Mouse (Mus musculus) CH12.LX (cell line): Measurements from ENCODE around the gene Gm20388. TPM values are rescaled to one million over a fixed set of nuclear protein-coding genes. Genes with fewer than 3 reads are reported as not detected.
A peak's percentile ranks its signal among the peaks of the same experiment; 100 is the strongest.

ENCODE experiments used
- DNase-seq: peaks from one replicate; pipeline ENCODE4 v3.0.0-alpha.2; 2013; ENCODE audit errors: extremely low read depth
- H3K27ac ChIP-seq: 2 replicates; pipeline ENCODE4 v1.5.1; 2012; ENCODE audit warnings: low read depth, mild to moderate bottlenecking, control low read depth, moderate library complexity; ENCODE audit not compliant: insufficient read depth
- H3K27me3 ChIP-seq: replicated peaks from 2 replicates; pipeline ENCODE3; 2012; ENCODE audit warnings: inconsistent platforms
- H3K36me3 ChIP-seq, 2 experiments: replicated peaks in 1 of 2; 2 replicates each; pipeline versions ENCODE3 to v1.6.1; 2012; ENCODE audit warnings: inconsistent platforms in 1 of 2, low read length in 1 of 2, mild to moderate bottlenecking in 1 of 2, mixed read lengths in 1 of 2, moderate library complexity in 1 of 2; ENCODE audit not compliant: control insufficient read depth in 1 of 2, insufficient read depth in 1 of 2
- H3K4me1 ChIP-seq, 2 experiments: 2 replicates each; pipeline ENCODE4 v1.6.1; 2012; ENCODE audit warnings: inconsistent platforms in 1 of 2, moderate library complexity in 1 of 2; ENCODE audit not compliant: insufficient read depth in 2 of 2, control insufficient read depth in 1 of 2
- H3K4me2 ChIP-seq: 2 replicates; pipeline ENCODE4 v1.6.1; 2012; ENCODE audit warnings: low read depth, mild to moderate bottlenecking, control low read depth; ENCODE audit not compliant: poor library complexity, insufficient read depth, severe bottlenecking
- H3K4me3 ChIP-seq, 3 experiments: fragments of 150-350 bp in 1 of 3; sonication (generic) in 1 of 3; replicated peaks in 1 of 3; 2 replicates each; pipeline versions ENCODE3 to v1.5.1; 2011 to 2012; ENCODE audit warnings: low read depth in 2 of 3, low read length in 2 of 3, mild to moderate bottlenecking in 2 of 3, moderate library complexity in 2 of 3, control low read depth in 1 of 3, improper control_type of control experiment in 1 of 3, inconsistent platforms in 1 of 3, mixed read lengths in 1 of 3; ENCODE audit not compliant: poor library complexity in 1 of 3
- H3K79me2 ChIP-seq: replicated peaks from 2 replicates; pipeline ENCODE4 v1.6.1; 2012; ENCODE audit warnings: mild to moderate bottlenecking, moderate library complexity; ENCODE audit not compliant: control insufficient read depth, poor library complexity, insufficient read depth, severe bottlenecking; ENCODE audit errors: extremely low read depth
- H3K9ac ChIP-seq: 2 replicates; pipeline ENCODE4 v1.6.1; 2012; ENCODE audit warnings: low read depth, mild to moderate bottlenecking, control low read depth, moderate library complexity; ENCODE audit not compliant: insufficient read depth
- H3K9me3 ChIP-seq: replicated peaks from 2 replicates; pipeline ENCODE3; 2012; ENCODE audit warnings: low read length, inconsistent platforms, mixed read lengths
- BHLHE40 ChIP-seq: IDR thresholded peaks from 2 replicates; pipeline ENCODE4 v1.6.1; 2011; ENCODE audit warnings: mild to moderate bottlenecking, low read depth, low read length, improper control_type of control experiment
- CHD1 ChIP-seq: IDR thresholded peaks from 2 replicates; pipeline ENCODE4 v1.6.1; 2012; ENCODE audit warnings: low read depth, low read length, improper control_type of control experiment, inconsistent platforms
- CHD2 ChIP-seq: IDR thresholded peaks from 2 replicates; pipeline ENCODE4 v1.6.1; 2011; ENCODE audit warnings: low read length, improper control_type of control experiment
- CTCF ChIP-seq, 2 experiments: IDR thresholded peaks in 1 of 2; conservative IDR thresholded peaks in 1 of 2; 2 replicates each; pipeline ENCODE4 v1.5.1; 2011 to 2012; ENCODE audit warnings: low read depth in 2 of 2, low read length in 2 of 2, improper control_type of control experiment in 1 of 2, inconsistent platforms in 1 of 2, mild to moderate bottlenecking in 1 of 2, moderate library complexity in 1 of 2
- E2F4 ChIP-seq: IDR thresholded peaks from 2 replicates; pipeline ENCODE4 v1.6.1; 2011; ENCODE audit warnings: low read depth, low read length, improper control_type of control experiment; ENCODE audit not compliant: insufficient replicate concordance
- ELF1 ChIP-seq: IDR thresholded peaks from 2 replicates; pipeline ENCODE4 v1.6.1; 2014; ENCODE audit warnings: low read depth, mild to moderate bottlenecking, inconsistent platforms, low read length, improper control_type of control experiment
- EP300 ChIP-seq: IDR thresholded peaks from 2 replicates; pipeline ENCODE4 v1.6.1; 2011; ENCODE audit warnings: low read length, improper control_type of control experiment
- ETS1 ChIP-seq: conservative IDR thresholded peaks from 2 replicates; pipeline ENCODE4 v1.6.1; 2012; ENCODE audit warnings: low read depth, mild to moderate bottlenecking, inconsistent platforms, low read length, improper control_type of control experiment, moderate library complexity
- GABPA ChIP-seq: IDR thresholded peaks from 2 replicates; pipeline ENCODE4 v1.6.1; 2012; ENCODE audit warnings: low read depth, low read length, improper control_type of control experiment, inconsistent platforms; ENCODE audit not compliant: insufficient replicate concordance
- HCFC1 ChIP-seq: IDR thresholded peaks from 2 replicates; pipeline ENCODE4 v1.6.1; 2012; ENCODE audit warnings: low read depth, mild to moderate bottlenecking, inconsistent platforms, low read length, improper control_type of control experiment
- IRF4 ChIP-seq: IDR thresholded peaks from 2 replicates; pipeline ENCODE4 v1.6.1; 2014; ENCODE audit warnings: low read depth, mild to moderate bottlenecking, inconsistent platforms, low read length, improper control_type of control experiment
- JUN ChIP-seq: IDR thresholded peaks from 2 replicates; pipeline ENCODE4 v1.6.1; 2011; ENCODE audit warnings: low read depth, mild to moderate bottlenecking, low read length, improper control_type of control experiment, moderate library complexity; ENCODE audit not compliant: insufficient read depth
- JUND ChIP-seq: conservative IDR thresholded peaks from 2 replicates; pipeline ENCODE4 v1.6.1; 2011; ENCODE audit warnings: low read depth, low read length, improper control_type of control experiment
- KAT2A ChIP-seq: IDR thresholded peaks from 2 replicates; pipeline ENCODE4 v1.6.1; 2012; ENCODE audit warnings: low read length, improper control_type of control experiment, inconsistent platforms; ENCODE audit not compliant: insufficient replicate concordance
- MAFK ChIP-seq: IDR thresholded peaks from 2 replicates; pipeline ENCODE4 v1.6.1; 2011; ENCODE audit warnings: low read length, improper control_type of control experiment; ENCODE audit not compliant: insufficient replicate concordance
- MAX ChIP-seq: IDR thresholded peaks from 2 replicates; pipeline ENCODE4 v1.6.1; 2011; ENCODE audit warnings: low read length, improper control_type of control experiment
- MAZ ChIP-seq: IDR thresholded peaks from 2 replicates; pipeline ENCODE4 v1.6.1; 2012; ENCODE audit warnings: low read depth, mild to moderate bottlenecking, inconsistent platforms, low read length, improper control_type of control experiment, moderate library complexity
- MEF2A ChIP-seq: IDR thresholded peaks from 2 replicates; pipeline ENCODE4 v1.6.1; 2014; ENCODE audit warnings: low read depth, mild to moderate bottlenecking, inconsistent platforms, low read length, improper control_type of control experiment, borderline replicate concordance
- MXI1 ChIP-seq: IDR thresholded peaks from 2 replicates; pipeline ENCODE4 v1.6.1; 2011; ENCODE audit warnings: mild to moderate bottlenecking, low read depth, low read length, improper control_type of control experiment
- MYC ChIP-seq: IDR thresholded peaks from 2 replicates; pipeline ENCODE4 v1.6.1; 2011; ENCODE audit warnings: low read depth, mild to moderate bottlenecking, improper control_type of control experiment, low read length
- NELFE ChIP-seq: IDR thresholded peaks from 2 replicates; pipeline ENCODE4 v1.6.1; 2011; ENCODE audit warnings: low read depth, low read length, improper control_type of control experiment
- NRF1 ChIP-seq: IDR thresholded peaks from 2 replicates; pipeline ENCODE4 v1.6.1; 2014; ENCODE audit warnings: low read depth, mild to moderate bottlenecking, inconsistent platforms, low read length, improper control_type of control experiment, moderate library complexity
- PAX5 ChIP-seq: IDR thresholded peaks from 2 replicates; pipeline ENCODE4 v1.6.1; 2012; ENCODE audit warnings: low read length, inconsistent platforms, mixed read lengths
- POLR2A ChIP-seq: IDR thresholded peaks from 2 replicates; pipeline ENCODE4 v1.6.1; 2011; ENCODE audit warnings: low read depth, mild to moderate bottlenecking, improper control_type of control experiment, low read length
- POLR2AphosphoS2 ChIP-seq: IDR thresholded peaks from 2 replicates; pipeline ENCODE4 v1.6.1; 2011; ENCODE audit warnings: low read depth, low read length, improper control_type of control experiment
- RAD21 ChIP-seq: IDR thresholded peaks from 2 replicates; pipeline ENCODE4 v1.6.1; 2011; ENCODE audit warnings: low read depth, mild to moderate bottlenecking, low read length, improper control_type of control experiment, moderate library complexity
- RCOR1 ChIP-seq: conservative IDR thresholded peaks from 2 replicates; pipeline ENCODE4 v1.6.1; 2012; ENCODE audit warnings: low read depth, mild to moderate bottlenecking, inconsistent platforms, low read length, improper control_type of control experiment
- SIN3A ChIP-seq: IDR thresholded peaks from 2 replicates; pipeline ENCODE4 v1.6.1; 2012; ENCODE audit warnings: low read length, improper control_type of control experiment, inconsistent platforms
- SMC3 ChIP-seq: IDR thresholded peaks from 2 replicates; pipeline ENCODE4 v1.6.1; 2011; ENCODE audit warnings: low read depth, low read length, improper control_type of control experiment
- TBP ChIP-seq: conservative IDR thresholded peaks from 2 replicates; pipeline ENCODE4 v1.6.1; 2011; ENCODE audit warnings: low read depth, low read length, improper control_type of control experiment
- TCF12 ChIP-seq: IDR thresholded peaks from 2 replicates; pipeline ENCODE4 v1.6.1; 2014; ENCODE audit warnings: low read depth, mild to moderate bottlenecking, inconsistent platforms, low read length, improper control_type of control experiment
- UBTF ChIP-seq: IDR thresholded peaks from 2 replicates; pipeline ENCODE4 v1.6.1; 2012; ENCODE audit warnings: low read depth, mild to moderate bottlenecking, inconsistent platforms, low read length, improper control_type of control experiment, moderate library complexity
- USF1 ChIP-seq: IDR thresholded peaks from 2 replicates; pipeline ENCODE4 v1.6.1; 2014; ENCODE audit warnings: low read depth, mild to moderate bottlenecking, inconsistent platforms, low read length, improper control_type of control experiment
- USF2 ChIP-seq: conservative IDR thresholded peaks from 2 replicates; pipeline ENCODE4 v1.6.1; 2011; ENCODE audit warnings: low read depth, low read length, improper control_type of control experiment
- ZC3H11A ChIP-seq: IDR thresholded peaks from 2 replicates; pipeline ENCODE4 v1.6.1; 2012; ENCODE audit warnings: low read depth, mild to moderate bottlenecking, inconsistent platforms, low read length, improper control_type of control experiment
- ZKSCAN1 ChIP-seq: IDR thresholded peaks from 2 replicates; pipeline ENCODE4 v1.6.1; 2012; ENCODE audit warnings: low read depth, inconsistent platforms, low read length, improper control_type of control experiment, borderline replicate concordance
- ZMIZ1 ChIP-seq: IDR thresholded peaks from 2 replicates; pipeline ENCODE4 v1.6.1; 2012; ENCODE audit warnings: low read depth, mild to moderate bottlenecking, inconsistent platforms, low read length, improper control_type of control experiment
- ZNF384 ChIP-seq: IDR thresholded peaks from 2 replicates; pipeline ENCODE4 v1.6.1; 2012; ENCODE audit warnings: low read depth, low read length, improper control_type of control experiment, inconsistent platforms
- dilution Hi-C: fragments of 300-500 bp; cut with MboI; formaldehyde crosslinking; loops from 2 replicates; pipeline ENCODE4 v1.14.3; 2020; ENCODE audit warnings: low sequenced_read_pairs; ENCODE audit not compliant: extremely low pct_unique_long_range_greater_than_20kb, extremely low pct_ligation_motif_present
- in situ Hi-C: fragments of 300-500 bp; cut with MboI; formaldehyde crosslinking; loops from 3 replicates; pipeline ENCODE4 v1.14.3; 2019; ENCODE audit warnings: low sequenced_read_pairs, low pct_ligation_motif_present, low pct_unique_long_range_greater_than_20kb, mixed read lengths
- polyA plus RNA-seq: library from polyadenylated mRNA; unstranded; fragments of >175 nt; gene quantifications from 2 replicates; pipeline ENCODE4 v1.2.1, GENCODE M21; 2012; ENCODE audit warnings: low read depth; ENCODE audit not compliant: insufficient read length
- total RNA-seq, 2 experiments: library from RNA; depleted of rRNA; stranded (reverse); fragments of 300-350 nt in 1 of 2; fragments of >200 nt in 1 of 2; gene quantifications; 2 replicates each; pipeline ENCODE4 v1.2.3; 2012 to 2014

The Gm20388 gene
- total and polyA plus RNA-seq, 3 experiments, result 14.8 to 26.3 (median 22.2) TPM

- peaks cover 13 to 51% of the 10 kb centered on the region in 2 experiments for H3K36me3 ChIP-seq
- dilution Hi-C loops (no loop called here), in situ Hi-C loops (no loop called here)
- peak within 1 kb of the TSS; percentile 96 for H3K4me2 ChIP-seq
- TF ChIP-seq NRF1 (peak; percentile 60), ZKSCAN1 (peak; percentile 58; the same call in 1 of the 2 replicates), EP300 (no peak), TCF12 (peak; percentile 84), PAX5 (no peak), USF1 (no peak), CHD2 (peak; percentile 94), ZMIZ1 (peak; percentile 47; the same call in 1 of the 2 replicates), USF2 (no peak), JUN (no peak), MAZ (peak; percentile 98), ZNF384 (peak; percentile 33; the same call in 1 of the 2 replicates), MAX (peak; percentile 84), ZC3H11A (peak; percentile 9; the same call in 1 of the 2 replicates), BHLHE40 (peak; percentile 36; the same call in 1 of the 2 replicates), MXI1 (peak; percentile 96), POLR2AphosphoS2 (peak; percentile 39; the same call in 1 of the 2 replicates), SIN3A (peak; percentile 99), UBTF (no peak), POLR2A (peak; percentile 85), KAT2A (peak; percentile 93), JUND (no peak), NELFE (peak; percentile 74), ETS1 (no peak; the same call in 1 of the 2 replicates), MAFK (no peak), GABPA (peak; percentile 80; the same call in 1 of the 2 replicates), MYC (peak; percentile 86), ELF1 (peak; percentile 88), MEF2A (peak; percentile 83), RCOR1 (no peak), CHD1 (no peak), E2F4 (peak; percentile 91), HCFC1 (peak; percentile 96), CTCF (conservative IDR thresholded peaks at IDR 0.05 in 1 of 2, IDR thresholded peaks at IDR 0.05 in 1 of 2; ENCODE audit: low read depth in 2 of 2, low read length in 2 of 2) (no peak), IRF4 (peak; percentile 94), TBP (peak; percentile 63; the same call in 1 of the 2 replicates), RAD21 (no peak), SMC3 (no peak)
- TF ChIP-seq, all 38 proteins: peak for 24
- Histone ChIP-seq H3K27ac (no peak within 1 kb of the TSS; the same call in 1 of the 2 replicates), H3K9me3 (no peaks in the 10 kb centered on the region), H3K4me3 (peak within 1 kb of the TSS; percentile 95 to 99 (median 98)), H3K79me2 (peaks cover 12% of the 10 kb centered on the region), H3K27me3 (no peaks in the 10 kb centered on the region), H3K9ac (peak within 1 kb of the TSS; percentile 85), H3K4me1 (peaks cover 2 to 22% of the 10 kb centered on the region in 2 experiments; a peak in 2 of 4 replicates)
- peak; percentile 99 for DNase-seq
These were observed 4038.5 kb downstream of the Gm20388 start, which contains the start of gene Nup133 for GRCm38 (mm10) chr8:123948942-123949685. Nup133 (minus strand) TSS chr8:123949265.
